Mouse (Mus musculus): ENCODE results near the gene Sall1. TPM values are rescaled to one million over a fixed set of nuclear protein-coding genes. Genes with fewer than 3 reads are reported as not detected.

Sall1 gene
- polyA plus RNA-seq, 1 experiment from 2014 or later = 20.8 TPM

DNA sequence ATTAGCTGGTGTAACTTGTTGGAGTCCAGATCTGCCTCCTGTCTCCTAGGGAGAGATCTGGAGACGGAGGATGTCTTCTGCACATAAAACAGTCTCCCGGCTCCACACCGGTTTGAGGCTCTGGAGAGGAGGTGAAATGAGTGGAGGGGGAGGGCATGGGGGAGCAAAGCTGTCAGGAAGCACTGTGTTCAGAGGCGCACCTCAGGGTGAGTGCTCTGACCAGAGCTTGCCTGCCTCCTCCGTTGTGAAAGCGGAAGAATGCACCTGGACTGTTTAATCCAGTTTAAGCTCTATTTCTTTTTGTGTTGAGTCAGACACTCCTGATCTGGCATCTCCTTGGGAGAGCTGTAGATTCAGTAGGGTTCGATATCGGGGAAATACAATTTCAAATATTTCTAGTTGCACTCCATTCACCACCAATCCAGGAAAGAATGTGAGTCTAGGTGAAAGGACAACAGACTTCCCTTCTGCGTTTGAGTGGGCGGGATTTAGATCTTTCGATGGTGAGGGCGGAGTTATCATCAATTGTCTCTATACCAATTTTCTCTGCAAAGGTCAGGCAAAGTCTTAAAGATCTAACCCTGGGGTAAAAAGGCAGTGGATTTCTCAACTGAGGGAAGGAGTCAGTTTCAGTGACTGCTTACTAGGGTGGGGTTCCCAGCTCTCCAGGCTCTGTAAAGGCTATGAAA is 31.8 kb downstream of the Sall1 start:
- no peak overlapping the region for H3K9ac ChIP-seq (ENCODE audit: low read depth, low read length)
- 28% methylated on average over 12 of the region's 12 CpGs for WGBS
- H3K27me3 ChIP-seq (ENCODE audit: control insufficient read depth, insufficient read depth, low read length) = peaks cover 3% of the 10 kb centered on the region; the same call in 1 of the 2 replicates
- H3K27ac ChIP-seq (ENCODE audit: low read depth, low read length) = no peak overlapping the region
- H3K4me2 ChIP-seq (replicated peaks; ENCODE audit: low read depth, low read length) = no peak overlapping the region
- H3K4me1 ChIP-seq (replicated peaks; ENCODE audit: control insufficient read depth, insufficient read depth, low read length) = peaks cover 8% of the 10 kb centered on the region
- no peak for DNase-seq (ENCODE audit: low spot score)
- no peak for ATAC-seq (ENCODE audit: low FRiP score)
- no peak overlapping the region for H3K4me3 ChIP-seq (ENCODE audit: low read depth, low read length)
- no peaks in the 10 kb centered on the region for H3K36me3 ChIP-seq (ENCODE audit: control insufficient read depth, insufficient read depth, low read length)
- H3K9me3 ChIP-seq (ENCODE audit: control insufficient read depth, low read length) = no peaks in the 10 kb centered on the region

DNA sequence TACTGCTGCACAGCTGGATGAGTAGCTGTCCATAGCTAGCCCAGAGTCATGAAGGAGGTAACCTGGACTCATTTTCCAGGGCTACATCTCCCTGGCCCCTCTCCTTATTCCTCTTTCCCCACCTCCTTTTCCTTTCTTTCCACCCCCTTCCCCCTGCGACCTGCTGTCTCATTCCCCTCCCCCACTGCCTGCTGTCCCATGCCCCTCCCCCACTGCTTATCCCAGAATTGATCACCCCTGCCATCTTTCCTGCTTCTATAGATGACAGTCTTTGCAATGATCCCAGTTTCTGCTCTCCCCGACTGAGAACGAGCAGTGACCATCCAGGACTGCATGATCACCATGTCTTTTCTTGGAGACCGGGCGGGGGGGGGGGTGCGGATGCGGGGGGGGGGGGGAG is 35.2 kb downstream of the Sall1 start:
- Histone ChIP-seq H3K27me3 (ENCODE audit: control insufficient read depth, insufficient read depth, low read length) (peaks cover 3% of the 10 kb centered on the region), H3K27ac (ENCODE audit: low read depth, low read length) (0 out of 2 replicates have a peak overlapping the region, but pooled peaks have one; percentile 13), H3K4me1 (replicated peaks; ENCODE audit: control insufficient read depth, insufficient read depth, low read length) (peaks cover 11% of the 10 kb centered on the region), H3K9ac (ENCODE audit: low read depth, low read length) (no peak overlapping the region), H3K9me3 (ENCODE audit: control insufficient read depth, low read length) (no peaks in the 10 kb centered on the region), H3K4me3 (ENCODE audit: low read depth, low read length) (no peak overlapping the region), H3K4me2 (replicated peaks; ENCODE audit: low read depth, low read length) (no peak overlapping the region), H3K36me3 (ENCODE audit: control insufficient read depth, insufficient read depth, low read length) (no peaks in the 10 kb centered on the region)
- no peak for DNase-seq (ENCODE audit: low spot score)
- ATAC-seq (ENCODE audit: low FRiP score) = no peak
- 10% methylated on average over 5 of the region's 7 CpGs for WGBS

DNA sequence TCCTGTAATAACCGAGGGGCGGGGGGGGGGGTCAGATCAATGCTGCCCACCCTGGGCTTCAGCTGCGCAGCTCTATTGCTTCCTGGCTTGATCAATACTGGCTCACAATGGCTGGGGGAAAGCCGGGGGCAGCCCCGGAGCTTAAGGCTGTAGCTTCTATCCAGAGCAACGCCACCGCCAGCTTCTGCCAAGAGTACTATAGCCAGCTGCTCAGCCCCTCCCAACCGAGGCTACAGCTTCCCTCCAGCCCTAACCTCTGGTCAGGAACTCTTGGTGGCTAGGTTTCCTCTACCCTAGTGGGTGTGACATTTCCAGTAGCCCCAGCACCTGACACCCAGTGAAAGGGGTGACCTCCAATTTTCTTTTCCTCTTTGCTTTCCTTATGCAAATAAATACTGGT is 36.8 kb downstream of the Sall1 start:
- Histone ChIP-seq H3K36me3 (ENCODE audit: control insufficient read depth, insufficient read depth, low read length) (no peaks in the 10 kb centered on the region), H3K27me3 (ENCODE audit: control insufficient read depth, insufficient read depth, low read length) (peaks cover 3% of the 10 kb centered on the region), H3K9ac (ENCODE audit: low read depth, low read length) (0 out of 2 replicates have a peak overlapping the region, but pooled peaks have one; percentile 45), H3K27ac (ENCODE audit: low read depth, low read length) (peak overlapping the region; percentile 30; the same call in 1 of the 2 replicates), H3K9me3 (ENCODE audit: control insufficient read depth, low read length) (no peaks in the 10 kb centered on the region), H3K4me2 (replicated peaks; ENCODE audit: low read depth, low read length) (peak overlapping the region; percentile 90), H3K4me1 (replicated peaks; ENCODE audit: control insufficient read depth, insufficient read depth, low read length) (peaks cover 11% of the 10 kb centered on the region), H3K4me3 (ENCODE audit: low read depth, low read length) (peak overlapping the region; percentile 36; the same call in 1 of the 2 replicates)
- ATAC-seq (ENCODE audit: low FRiP score) (peak; percentile 57; the same call in 1 of the 2 replicates), DNase-seq (ENCODE audit: low spot score) (peak; percentile 64)
- WGBS = 0% methylated on average over 8 of the region's 8 CpGs

DNA sequence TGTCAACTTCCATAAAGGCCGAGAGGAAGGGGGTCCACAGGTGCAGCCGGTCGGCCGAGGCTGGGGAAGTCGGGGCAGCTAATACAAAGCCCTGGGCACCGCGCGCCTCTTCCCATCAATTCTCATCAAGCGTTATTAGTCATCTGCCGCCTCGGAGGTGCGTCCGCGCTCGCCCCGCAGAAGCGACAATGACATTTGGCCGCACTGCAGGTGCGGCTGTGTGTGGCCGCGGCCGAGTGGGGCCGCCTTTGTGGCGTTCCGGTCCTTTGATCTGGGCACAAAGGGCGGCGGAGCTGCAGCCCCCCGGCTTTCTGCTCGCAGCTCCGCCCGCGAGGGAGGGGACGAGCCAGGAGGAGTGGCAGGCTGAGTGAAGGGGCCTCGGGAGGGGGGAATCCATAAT is 37.5 kb downstream of the Sall1 start:
- peaks cover 7% of the 10 kb centered on the region for H3K27me3 ChIP-seq (ENCODE audit: control insufficient read depth, insufficient read depth, low read length)
- no peaks in the 10 kb centered on the region for H3K9me3 ChIP-seq (ENCODE audit: control insufficient read depth, low read length)
- H3K4me2 ChIP-seq (replicated peaks; ENCODE audit: low read depth, low read length) = peak overlapping the region; percentile 90
- peak overlapping the region; percentile 45 for H3K9ac ChIP-seq (ENCODE audit: low read depth, low read length)
- H3K36me3 ChIP-seq (ENCODE audit: control insufficient read depth, insufficient read depth, low read length) = no peaks in the 10 kb centered on the region
- peak overlapping the region; percentile 54 for H3K27ac ChIP-seq (ENCODE audit: low read depth, low read length)
- peak; percentile 80 for ATAC-seq (ENCODE audit: low FRiP score)
- WGBS = under 1% methylated on average over 34 of the region's 34 CpGs
- peaks cover 11% of the 10 kb centered on the region for H3K4me1 ChIP-seq (replicated peaks; ENCODE audit: control insufficient read depth, insufficient read depth, low read length)
- peak overlapping the region; percentile 36 for H3K4me3 ChIP-seq (ENCODE audit: low read depth, low read length)
- DNase-seq (ENCODE audit: low spot score) = peak; percentile 75

DNA sequence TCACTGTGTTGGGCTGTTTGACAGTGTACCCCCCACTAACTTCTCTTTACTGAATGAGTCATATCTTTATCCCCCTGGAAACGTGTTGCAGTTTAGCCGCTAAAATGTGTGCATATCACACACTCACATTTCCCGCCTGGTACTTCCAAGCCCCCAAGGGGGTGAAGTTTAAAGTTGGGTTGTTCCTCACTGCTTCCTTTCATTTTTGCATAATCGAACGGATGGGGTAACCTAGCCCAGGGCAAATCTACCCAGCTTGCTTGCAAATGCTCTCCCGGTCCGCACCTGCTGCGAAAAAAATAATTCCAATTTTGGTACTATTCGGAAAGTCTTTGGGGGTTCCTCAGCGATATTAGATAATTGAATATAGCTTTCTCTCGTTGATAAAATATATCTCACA is 38.2 kb downstream of the Sall1 start:
- Histone ChIP-seq H3K9ac (ENCODE audit: low read depth, low read length) (no peak overlapping the region), H3K36me3 (ENCODE audit: control insufficient read depth, insufficient read depth, low read length) (no peaks in the 10 kb centered on the region), H3K9me3 (ENCODE audit: control insufficient read depth, low read length) (no peaks in the 10 kb centered on the region), H3K4me1 (replicated peaks; ENCODE audit: control insufficient read depth, insufficient read depth, low read length) (peaks cover 11% of the 10 kb centered on the region), H3K27ac (ENCODE audit: low read depth, low read length) (no peak overlapping the region), H3K4me2 (replicated peaks; ENCODE audit: low read depth, low read length) (peak overlapping the region; percentile 90), H3K4me3 (ENCODE audit: low read depth, low read length) (peak overlapping the region; percentile 36; the same call in 1 of the 2 replicates), H3K27me3 (ENCODE audit: control insufficient read depth, insufficient read depth, low read length) (peaks cover 7% of the 10 kb centered on the region)
- peak; percentile 32 for DNase-seq (ENCODE audit: low spot score)
- 36% methylated on average over 11 of the region's 11 CpGs for WGBS
- ATAC-seq (ENCODE audit: low FRiP score) = peak; percentile 14; the same call in 1 of the 2 replicates

DNA sequence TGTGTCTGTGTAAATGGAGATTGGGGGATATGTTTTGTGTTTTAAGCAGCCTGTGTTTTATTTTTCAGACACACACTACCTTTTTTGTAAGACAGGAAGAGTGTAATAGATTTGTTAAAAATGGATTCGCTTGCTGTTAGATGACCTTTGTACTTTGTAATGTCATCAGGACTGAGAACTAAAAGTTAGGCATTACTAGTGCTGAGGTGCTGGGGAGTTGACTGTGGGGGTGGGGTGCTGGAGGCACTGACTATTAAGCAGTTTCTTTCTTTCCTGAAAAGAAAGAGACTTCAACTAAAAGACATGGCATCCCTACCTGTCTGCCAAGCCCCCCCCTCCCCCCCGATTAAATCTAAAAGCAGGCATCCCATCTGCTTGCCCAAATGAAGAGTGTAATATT is 39.9 kb downstream of the Sall1 start:
- DNase-seq (ENCODE audit: low spot score) = no peak
- Histone ChIP-seq H3K36me3 (ENCODE audit: control insufficient read depth, insufficient read depth, low read length) (no peaks in the 10 kb centered on the region), H3K27ac (ENCODE audit: low read depth, low read length) (no peak overlapping the region), H3K4me2 (replicated peaks; ENCODE audit: low read depth, low read length) (no peak overlapping the region), H3K4me3 (ENCODE audit: low read depth, low read length) (no peak overlapping the region), H3K9me3 (ENCODE audit: control insufficient read depth, low read length) (no peaks in the 10 kb centered on the region), H3K4me1 (replicated peaks; ENCODE audit: control insufficient read depth, insufficient read depth, low read length) (peaks cover 11% of the 10 kb centered on the region), H3K27me3 (ENCODE audit: control insufficient read depth, insufficient read depth, low read length) (peaks cover 11% of the 10 kb centered on the region), H3K9ac (ENCODE audit: low read depth, low read length) (no peak overlapping the region)
- WGBS = 22% methylated on average over 2 of the region's 2 CpGs
- ATAC-seq (ENCODE audit: low FRiP score) = no peak

DNA sequence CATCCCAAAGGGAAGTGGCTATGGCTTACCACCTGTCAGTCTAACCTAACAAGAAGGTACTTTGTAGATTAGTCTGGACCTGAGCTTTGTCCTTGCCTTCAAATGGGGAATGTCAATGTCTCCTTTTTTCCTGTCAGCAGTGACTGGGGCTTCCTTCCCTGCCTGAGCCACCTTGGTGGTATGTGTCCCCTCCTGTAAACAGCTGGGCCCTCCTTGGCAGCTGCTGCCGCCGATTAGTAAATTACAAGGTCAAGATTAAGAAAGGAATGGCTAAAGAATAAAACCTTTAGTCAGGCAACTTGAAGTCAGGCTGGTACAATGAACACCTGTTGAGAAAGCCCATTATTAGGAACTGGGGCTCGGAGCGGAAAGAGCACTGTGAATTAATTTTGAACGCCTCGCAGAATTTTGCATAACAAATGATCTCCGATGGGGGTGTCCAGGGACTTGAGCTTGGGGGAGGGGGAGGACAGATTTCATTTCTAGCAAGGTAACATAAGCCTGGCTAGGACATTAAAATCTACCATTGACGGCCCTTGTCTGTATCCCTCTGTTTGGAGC is 40.5 kb downstream of the Sall1 start:
- H3K9ac ChIP-seq (ENCODE audit: low read depth, low read length) = no peak overlapping the region
- H3K36me3 ChIP-seq (ENCODE audit: control insufficient read depth, insufficient read depth, low read length) = no peaks in the 10 kb centered on the region
- peaks cover 8% of the 10 kb centered on the region for H3K4me1 ChIP-seq (replicated peaks; ENCODE audit: control insufficient read depth, insufficient read depth, low read length)
- H3K4me3 ChIP-seq (ENCODE audit: low read depth, low read length) = no peak overlapping the region
- WGBS = 21% methylated on average over 8 of the region's 8 CpGs
- ATAC-seq (ENCODE audit: low FRiP score) (no peak), DNase-seq (ENCODE audit: low spot score) (no peak)
- H3K4me2 ChIP-seq (replicated peaks; ENCODE audit: low read depth, low read length) = no peak overlapping the region
- H3K27me3 ChIP-seq (ENCODE audit: control insufficient read depth, insufficient read depth, low read length) = peaks cover 10% of the 10 kb centered on the region
- no peaks in the 10 kb centered on the region for H3K9me3 ChIP-seq (ENCODE audit: control insufficient read depth, low read length)
- H3K27ac ChIP-seq (ENCODE audit: low read depth, low read length) = no peak overlapping the region

DNA sequence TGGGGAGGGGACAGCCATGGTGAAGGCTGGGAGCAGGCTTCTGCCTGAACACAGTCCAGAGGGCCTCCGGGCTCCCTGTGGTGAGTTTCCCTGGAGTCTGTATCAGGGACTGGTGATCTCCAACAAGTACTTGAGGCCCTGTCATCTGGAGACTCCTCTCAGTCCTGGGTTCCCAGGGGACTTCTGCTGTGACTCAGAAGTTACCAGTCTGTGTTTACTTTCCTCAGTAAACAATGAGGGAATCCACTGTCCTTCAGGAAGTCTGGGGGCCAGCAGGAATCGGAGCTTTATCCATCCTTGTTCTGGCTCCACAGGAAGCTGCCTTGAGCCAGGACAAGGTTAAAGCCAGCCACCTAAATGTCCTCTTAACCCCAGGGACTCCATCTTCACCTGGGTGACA is 41.8 kb downstream of the Sall1 start:
- Histone ChIP-seq H3K9ac (ENCODE audit: low read depth, low read length) (no peak overlapping the region), H3K4me3 (ENCODE audit: low read depth, low read length) (no peak overlapping the region), H3K4me1 (replicated peaks; ENCODE audit: control insufficient read depth, insufficient read depth, low read length) (peaks cover 2% of the 10 kb centered on the region; the same call in 1 of the 2 replicates), H3K4me2 (replicated peaks; ENCODE audit: low read depth, low read length) (no peak overlapping the region), H3K9me3 (ENCODE audit: control insufficient read depth, low read length) (no peaks in the 10 kb centered on the region), H3K27me3 (ENCODE audit: control insufficient read depth, insufficient read depth, low read length) (peaks cover 8% of the 10 kb centered on the region), H3K27ac (ENCODE audit: low read depth, low read length) (no peak overlapping the region), H3K36me3 (ENCODE audit: control insufficient read depth, insufficient read depth, low read length) (no peaks in the 10 kb centered on the region)
- ATAC-seq (ENCODE audit: low FRiP score) = no peak
- DNase-seq (ENCODE audit: low spot score) = no peak
- WGBS = 63% methylated on average over 2 of the region's 2 CpGs

DNA sequence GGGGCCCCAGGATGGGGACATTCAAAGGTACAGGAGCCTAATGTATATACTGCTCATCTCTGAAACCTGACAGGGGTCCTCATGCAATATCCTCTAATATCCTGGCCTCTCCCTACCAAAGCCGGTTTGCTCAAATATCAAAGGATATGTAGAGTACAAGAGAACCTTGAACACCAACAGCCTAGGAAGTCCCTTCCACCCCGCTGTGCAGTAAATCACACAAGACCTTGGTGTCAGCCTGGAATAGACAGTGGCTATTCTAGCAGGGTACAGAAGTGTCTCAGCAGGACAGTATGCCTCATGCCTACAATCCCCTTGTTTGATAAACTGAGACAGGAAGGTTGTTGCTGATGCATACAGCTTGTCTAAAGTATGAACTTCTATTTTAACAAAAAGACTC is 46.7 kb downstream of the Sall1 start:
- 94% methylated on average over 2 of the region's 2 CpGs for WGBS
- no peaks in the 10 kb centered on the region for H3K4me1 ChIP-seq (replicated peaks; ENCODE audit: control insufficient read depth, insufficient read depth, low read length)
- peaks cover 8% of the 10 kb centered on the region; the same call in 1 of the 2 replicates for H3K27me3 ChIP-seq (ENCODE audit: control insufficient read depth, insufficient read depth, low read length)
- no peak overlapping the region for H3K27ac ChIP-seq (ENCODE audit: low read depth, low read length)
- DNase-seq (ENCODE audit: low spot score) = no peak
- H3K4me2 ChIP-seq (replicated peaks; ENCODE audit: low read depth, low read length) = no peak overlapping the region
- no peak overlapping the region for H3K4me3 ChIP-seq (ENCODE audit: low read depth, low read length)
- ATAC-seq (ENCODE audit: low FRiP score) = no peak
- H3K36me3 ChIP-seq (ENCODE audit: control insufficient read depth, insufficient read depth, low read length) = no peaks in the 10 kb centered on the region
- no peak overlapping the region for H3K9ac ChIP-seq (ENCODE audit: low read depth, low read length)
- no peaks in the 10 kb centered on the region for H3K9me3 ChIP-seq (ENCODE audit: control insufficient read depth, low read length)
